Mouse (Mus musculus) bone marrow, adult 2 months (tissue): ENCODE measurements at regions not wholly inside any gene's neighbourhood (a gene's known extent, or its start where the extent isn't known, plus 50 kb on each side); places are given as distances from the start of the nearest gene placed in this dataset.

ENCODE experiments used
- CTCF ChIP-seq: fragments of 200-500 bp; IDR thresholded peaks from 2 replicates; pipeline ENCODE4 v1.5.1; 2011; ENCODE audit warnings: low read length, control low read depth; ENCODE audit not compliant: control insufficient read depth, insufficient read depth
- POLR2A ChIP-seq: fragments of 200-500 bp; IDR thresholded peaks from 2 replicates; pipeline ENCODE4 v1.6.1; 2011; ENCODE audit warnings: low read depth, mild to moderate bottlenecking, control low read depth, low read length, borderline replicate concordance; ENCODE audit not compliant: control insufficient read depth

GRCm38 (mm10) chr6:67165091-67165490, 72.9 kb upstream of the Serbp1 start:
- TF ChIP-seq CTCF, result no peak
- TF ChIP-seq POLR2A, result no peak
